Mouse (Mus musculus) mouse embryonic stem cell (cell line): ENCODE data around the gene Otub2.
"Not testable (repeated sequence)": the region's sequence is repeated elsewhere in the genome, so short reads cannot be mapped to it uniquely, and the experiment has no call there.

Experiments used
- in situ Hi-C, 2 experiments: fragments of 300-500 bp; cut with MboI; formaldehyde crosslinking; loops; 1 replicate in 1 of 2; 3 replicates in 1 of 2; pipeline ENCODE4 v1.14.3; 2019 to 2020; ENCODE audit warnings: low sequenced_read_pairs in 2 of 2, low pct_unique_long_range_greater_than_20kb in 1 of 2, mixed read lengths in 1 of 2; ENCODE audit not compliant: unreplicated experiment in 1 of 2

Otub2 gene

DNA sequence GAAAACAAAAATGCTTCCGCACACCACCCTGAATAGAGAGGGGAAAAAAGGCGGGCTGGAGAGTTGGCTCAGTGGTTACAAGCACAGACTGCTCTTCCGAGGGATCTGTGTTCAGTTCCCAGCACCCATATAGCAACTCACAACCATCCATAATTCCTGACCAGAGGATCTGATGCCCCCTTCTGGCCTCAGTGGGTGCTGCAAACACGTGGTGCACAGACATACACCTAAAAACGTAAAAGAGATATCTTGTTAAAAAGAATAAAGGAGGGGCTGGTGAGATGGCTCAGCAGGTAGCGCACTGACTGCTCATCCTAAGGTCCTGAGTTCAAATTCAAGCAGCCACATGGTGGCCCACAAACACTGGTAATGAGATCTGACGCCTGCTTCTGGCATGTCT is 38.2 kb downstream of the Otub2 start:
- in situ Hi-C loops, result loop anchor here (5.0 to 10.0 kb wide), 2 partner anchors 68 to 76 kb away; no protein-coding TSS in a partner anchor

DNA sequence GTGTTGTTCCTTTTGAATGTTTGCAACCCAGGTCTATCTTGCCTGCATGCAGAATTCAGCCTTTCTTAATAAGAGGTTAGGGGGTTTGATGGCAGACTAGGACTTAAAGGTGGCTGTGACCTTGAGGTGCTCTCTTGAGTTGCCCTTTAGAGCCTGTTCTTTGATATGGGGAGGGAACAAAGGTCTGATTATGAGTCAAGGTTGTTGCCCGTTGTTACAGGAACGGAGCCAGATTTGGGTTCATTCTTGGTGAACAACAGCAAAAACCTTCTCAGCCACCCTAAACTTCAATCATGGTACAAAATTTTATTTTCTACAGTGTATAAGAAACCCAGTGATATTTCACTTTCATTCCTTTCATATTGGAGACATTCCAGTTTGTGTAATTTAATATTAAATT is 44.9 kb downstream of the Otub2 start:
- in situ Hi-C loops, result no loop called here

DNA sequence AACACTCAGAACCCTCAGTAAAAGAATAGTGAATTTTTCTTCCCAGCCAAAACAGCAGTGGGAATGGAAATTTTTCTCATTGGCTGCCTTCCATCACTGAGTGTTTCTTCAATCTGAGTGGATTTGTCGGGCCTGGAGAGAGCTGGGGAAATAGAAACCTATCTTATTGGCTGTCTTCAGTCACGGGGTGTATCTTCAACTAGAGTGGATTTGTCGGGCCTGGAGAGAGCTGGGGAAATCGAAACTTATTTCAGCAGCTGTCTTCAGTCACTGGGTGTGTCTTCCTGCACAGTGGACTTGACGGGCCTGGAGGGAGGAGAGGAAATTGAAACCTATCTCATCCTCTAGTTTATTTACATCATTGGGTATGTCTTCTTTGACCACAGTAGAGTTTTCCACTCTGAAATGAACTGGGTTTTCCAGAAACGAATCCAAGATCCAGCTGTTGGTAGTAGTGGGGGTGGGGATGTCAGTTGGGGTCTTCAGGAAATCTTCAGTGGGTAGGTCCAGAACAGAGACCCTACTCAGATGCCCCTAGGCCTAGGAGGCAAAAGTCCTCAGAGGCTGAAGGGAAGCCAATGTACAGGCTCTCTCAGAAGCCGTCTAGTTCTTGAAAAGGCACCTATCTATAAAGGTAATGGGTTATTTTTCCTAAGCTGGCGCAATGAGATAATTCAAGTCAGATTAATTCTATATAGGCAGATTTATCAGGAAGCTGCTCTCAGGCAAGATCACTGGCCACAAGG is 45.7 kb downstream of the Otub2 start, which contains the start of gene Ifi27:
Ifi27 (plus strand) TSS at position 226 of the 746 bp plus-strand sequence.
- in situ Hi-C loops, result no loop called here

DNA sequence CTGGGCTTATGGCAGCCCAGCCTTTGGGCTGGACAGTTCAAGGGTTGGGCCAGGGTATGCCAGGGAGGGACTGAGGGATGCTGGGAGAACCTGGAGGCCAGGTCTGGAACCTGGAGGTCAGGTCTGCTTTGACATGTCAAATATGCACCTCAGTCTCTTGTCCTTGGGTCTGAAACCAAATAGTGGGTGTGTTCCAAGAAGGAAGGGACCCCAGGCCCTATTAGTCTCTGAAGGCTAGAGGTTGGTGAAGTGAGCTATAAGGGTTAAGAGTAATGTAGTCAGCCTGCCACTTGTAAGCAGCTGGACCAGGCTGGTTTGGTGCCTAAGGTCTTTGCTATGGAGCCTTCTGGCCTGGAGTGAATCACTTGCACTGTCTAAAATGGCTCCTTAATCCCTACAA is 46.4 kb downstream of the Otub2 start:
- in situ Hi-C loops, result no loop called here

DNA sequence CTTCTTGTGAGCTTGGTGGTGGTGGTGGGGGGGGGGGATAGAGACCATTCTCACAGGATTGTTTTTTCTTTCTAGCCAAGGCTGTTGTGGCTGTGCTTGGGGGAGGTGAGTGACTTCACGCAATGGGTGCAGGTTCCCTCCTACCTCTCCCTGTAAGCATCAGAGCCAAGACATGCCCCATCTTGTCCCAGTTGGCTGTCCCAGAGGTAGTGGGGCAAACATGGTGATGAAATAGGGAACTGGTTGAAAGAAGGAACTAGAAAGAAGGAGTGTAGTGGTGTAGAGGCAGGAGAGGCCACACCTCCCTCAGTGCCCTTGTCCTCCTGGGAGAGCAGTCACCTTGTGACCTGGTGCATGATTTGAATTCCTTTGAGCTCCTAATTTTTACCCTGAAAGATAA is 49.1 kb downstream of the Otub2 start:
- in situ Hi-C loops, result no loop called here

DNA sequence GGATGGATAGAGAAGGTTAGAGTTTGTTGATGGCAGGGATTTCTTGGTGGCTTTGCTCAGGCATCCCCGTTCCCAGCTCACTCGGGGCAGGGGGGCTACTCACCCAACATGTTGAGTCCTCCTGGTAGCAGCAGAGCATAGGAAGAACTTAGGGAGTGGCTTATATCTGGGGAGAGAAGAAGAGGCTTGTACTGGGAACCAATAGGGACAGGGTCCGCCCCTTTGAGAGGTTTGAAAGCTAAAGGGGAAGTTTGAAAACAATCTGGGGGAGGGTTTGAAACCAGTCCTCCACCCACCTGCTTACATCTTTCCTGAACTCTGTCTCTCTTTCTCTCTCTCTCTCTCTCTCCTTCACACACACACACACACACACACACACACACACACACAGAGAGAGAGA is 55.0 kb downstream of the Otub2 start, which contains the start of gene Ifi27l2a:
Ifi27l2a (minus strand) TSS at position 157 of the 400 bp plus-strand sequence.
- in situ Hi-C loops, result no loop called here

DNA sequence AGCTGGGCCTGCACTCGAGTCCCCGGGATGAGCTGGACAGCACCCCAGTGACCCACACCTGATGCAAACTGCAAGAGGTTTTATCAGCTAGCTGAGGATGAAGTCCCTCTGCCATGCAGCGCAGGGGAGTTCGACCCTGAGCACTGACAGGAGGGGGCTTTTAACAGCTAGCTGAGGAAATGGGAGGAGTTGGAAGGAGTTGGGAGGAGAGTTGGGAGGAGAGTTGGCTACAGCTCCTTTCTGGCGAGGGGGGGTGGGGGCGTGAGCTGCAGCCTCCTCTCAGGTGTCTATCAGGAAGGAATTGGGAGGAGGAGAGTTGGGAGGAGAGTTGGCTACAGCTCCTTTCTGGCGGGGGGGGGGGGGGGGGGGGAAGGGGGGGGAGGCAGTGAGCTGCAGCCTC is 55.8 kb downstream of the Otub2 start:
- in situ Hi-C loops, result not testable (repeated sequence)

DNA sequence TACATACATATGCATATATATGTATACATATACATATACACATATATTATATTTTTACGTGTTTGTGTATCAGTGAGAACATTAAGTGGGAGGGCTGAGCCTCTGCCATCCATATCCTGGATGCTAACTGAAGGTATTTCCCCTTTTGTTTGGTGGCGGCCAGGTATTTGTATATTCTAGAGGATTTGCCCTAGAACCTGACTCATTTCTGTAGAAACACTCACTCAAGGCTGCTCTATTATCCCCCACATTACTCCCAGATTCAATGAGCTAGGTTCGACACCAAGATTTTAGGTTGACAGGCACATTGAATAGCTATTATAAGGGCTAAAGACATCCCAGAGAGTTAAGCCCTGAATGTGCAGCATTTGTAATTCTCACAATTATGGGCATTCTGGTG is 56.6 kb downstream of the Otub2 start:
- in situ Hi-C loops, result no loop called here

DNA sequence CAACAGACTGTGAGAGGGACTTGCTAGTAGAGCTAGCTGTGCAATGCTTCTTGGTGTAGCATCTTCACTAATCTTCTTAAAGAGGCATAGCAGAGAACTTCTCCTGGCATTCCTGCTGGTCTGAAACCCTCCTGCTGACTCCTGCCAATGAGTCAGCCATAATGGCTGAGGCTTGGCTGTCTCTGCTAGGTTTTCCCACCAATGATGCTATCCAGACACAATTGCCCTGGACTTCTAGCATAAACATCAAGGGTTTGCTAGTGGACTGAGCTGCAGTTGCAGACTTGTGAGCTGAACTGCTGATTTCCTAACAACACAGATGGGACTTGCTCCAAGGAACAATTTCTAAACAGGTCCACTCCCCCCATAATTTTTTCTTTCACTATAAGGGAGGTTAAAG is 64.9 kb downstream of the Otub2 start:
- in situ Hi-C loops, result no loop called here
